Mouse (Mus musculus) heart, adult 18-20 months (tissue): ENCODE results near the gene Mapk8. TPM values are rescaled to one million over a fixed set of nuclear protein-coding genes. Genes with fewer than 3 reads are reported as not detected.

Source experiments
- DNase-seq, 2 experiments: peaks; one replicate each; pipeline ENCODE4 v3.0.0; 2021 to 2022; ENCODE audit warnings: mixed read lengths in 1 of 2
- total RNA-seq, 2 experiments: library from RNA; stranded (reverse); gene quantifications; 2 replicates each; pipeline ENCODE4 v1.2.3; 2021

Gene Mapk8
- total RNA-seq, 2 experiments from 2014 or later = 23.3 to 30.8 TPM

DNA sequence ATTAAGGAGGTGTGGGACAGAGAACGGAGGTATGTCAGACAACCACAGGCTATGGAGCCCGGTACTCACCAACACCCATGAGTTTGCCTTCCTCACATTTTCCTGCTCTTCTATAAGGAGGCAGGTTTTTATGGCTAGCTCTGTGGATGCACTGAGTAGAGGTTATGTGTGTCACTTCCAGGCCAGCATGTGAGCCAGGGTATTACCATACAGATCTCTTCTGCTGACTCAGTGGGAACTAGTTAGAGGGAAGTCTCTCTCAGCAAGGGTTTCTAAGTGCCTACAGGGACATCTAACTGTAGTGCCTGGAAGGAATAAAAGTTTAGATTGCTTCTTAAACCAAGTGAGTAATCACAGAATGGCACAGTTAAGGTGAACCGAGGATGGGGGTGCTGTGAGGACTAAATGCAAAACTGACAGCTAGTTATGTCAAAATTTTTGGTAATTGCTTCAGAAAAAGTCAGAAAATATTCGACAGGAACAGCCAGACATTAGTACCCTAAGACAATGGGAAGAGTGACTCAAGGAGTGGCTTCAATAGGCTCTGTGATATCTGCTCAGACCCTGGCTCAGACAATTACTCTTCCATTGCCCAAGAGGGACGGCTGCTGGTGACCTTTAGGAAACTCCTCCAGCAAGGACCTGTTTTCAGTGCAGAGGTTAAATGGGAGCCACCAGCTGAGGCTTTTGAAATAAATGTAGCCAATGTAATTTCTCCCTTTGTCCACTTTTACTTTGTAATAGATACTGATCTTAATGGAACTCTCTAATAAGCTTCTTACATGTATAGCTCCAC lies 48.7 kb downstream of the Mapk8 start:
- no peak for DNase-seq

DNA sequence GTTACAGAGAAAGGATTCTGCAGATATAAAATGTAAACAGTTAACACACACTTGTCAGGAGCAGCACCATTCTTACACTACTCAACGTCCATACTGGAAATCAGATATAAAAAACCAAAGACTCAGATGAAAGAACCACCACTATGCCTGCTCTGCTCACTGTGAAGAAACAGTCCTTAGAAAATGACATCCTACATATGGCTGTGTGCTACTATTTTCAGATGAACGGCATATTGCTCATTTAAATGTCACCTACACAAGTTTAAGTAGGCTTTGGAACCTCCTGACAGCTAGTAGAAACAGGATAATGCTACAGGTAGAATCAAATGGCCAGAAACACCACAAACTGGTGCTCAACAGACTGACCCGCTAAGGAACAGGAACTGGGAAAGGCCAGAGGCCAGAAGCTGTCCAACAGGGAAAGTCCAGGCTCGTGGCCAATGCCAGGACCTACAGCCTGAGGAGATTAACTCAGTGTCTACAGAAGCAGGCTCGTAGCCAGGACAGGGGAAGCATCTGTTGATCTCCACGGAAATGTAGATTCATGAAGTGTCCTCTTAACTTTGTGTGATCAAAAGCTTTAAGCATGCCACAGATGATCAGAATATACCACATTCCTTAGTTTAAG lies 66.0 kb downstream of the Mapk8 start:
- no peak for DNase-seq

DNA sequence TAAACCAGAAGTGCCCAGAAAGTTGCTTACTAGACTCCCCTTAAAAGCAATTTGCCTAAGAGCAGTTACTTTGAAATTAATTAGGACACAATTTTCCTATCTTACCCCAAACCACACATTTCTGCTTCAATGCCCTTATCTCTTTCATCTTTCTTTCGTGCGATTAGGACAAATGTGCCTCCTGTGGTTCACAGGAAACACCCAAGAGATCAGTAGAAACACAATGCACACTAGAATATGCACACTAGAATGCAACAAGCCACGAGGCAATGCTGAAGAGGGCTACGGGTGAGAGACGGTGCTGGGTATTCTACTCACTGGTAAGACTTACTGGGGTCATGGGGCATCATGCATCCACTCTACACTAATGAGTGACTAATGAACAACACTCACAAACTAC lies 68.2 kb downstream of the Mapk8 start:
- no peak for DNase-seq

DNA sequence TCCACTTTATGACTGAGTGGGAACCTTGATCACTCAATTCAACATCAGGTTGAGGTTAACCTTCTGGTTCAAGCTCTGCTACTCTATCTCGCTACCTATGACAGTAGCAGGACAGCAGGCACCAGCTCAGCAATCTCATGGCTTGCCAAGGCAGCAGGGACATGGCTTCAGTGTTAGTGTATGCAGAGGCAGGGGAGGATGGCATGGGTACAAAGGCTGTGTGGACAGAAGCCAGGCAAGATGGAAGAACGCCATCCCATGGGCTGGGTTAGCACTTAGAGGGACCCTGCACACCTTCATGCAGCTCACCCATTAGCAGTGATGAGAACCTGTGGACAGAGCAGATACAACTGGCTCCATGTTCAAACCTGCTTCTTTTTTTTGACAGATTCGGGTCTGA lies 69.7 kb downstream of the Mapk8 start:
- DNase-seq = no peak

DNA sequence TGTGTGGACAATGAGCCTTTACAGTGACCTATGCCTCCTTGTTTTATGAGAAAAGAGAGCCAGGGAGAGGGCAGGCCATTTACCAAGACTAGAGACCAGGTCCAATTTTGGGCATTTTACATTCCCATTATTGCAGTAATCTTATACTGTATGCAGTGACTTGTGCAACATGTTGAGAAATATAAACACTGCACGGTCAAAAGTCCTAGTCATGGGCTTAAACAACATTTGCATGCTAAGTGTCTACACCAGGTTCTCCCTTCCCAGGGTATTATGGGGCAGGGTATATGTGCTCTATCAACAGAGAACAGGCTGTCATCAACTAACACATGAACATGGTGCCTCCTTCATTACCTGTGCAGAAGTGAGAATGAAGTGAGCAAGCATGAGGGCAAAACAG lies 72.9 kb downstream of the Mapk8 start:
- no peak for DNase-seq

DNA sequence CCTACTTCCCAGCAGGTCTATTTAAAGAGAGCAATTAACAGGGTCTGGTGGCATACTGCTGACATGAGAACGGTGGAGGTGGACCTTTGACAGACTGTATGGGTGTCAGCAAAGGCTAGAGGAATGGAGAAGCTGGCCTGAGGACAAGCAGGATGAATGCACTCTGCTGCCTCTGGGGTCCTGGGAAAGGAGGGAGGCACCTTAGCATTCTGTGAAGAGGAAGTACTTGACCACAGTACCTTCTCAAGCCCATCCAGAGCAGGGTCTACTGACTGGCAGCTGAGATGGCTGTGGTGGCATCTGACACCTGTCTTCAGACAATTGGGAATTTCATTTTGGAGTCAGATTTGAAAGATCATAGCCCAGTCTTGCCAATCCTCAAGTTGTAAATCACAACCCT lies 73.7 kb downstream of the Mapk8 start:
- no peak for DNase-seq

DNA sequence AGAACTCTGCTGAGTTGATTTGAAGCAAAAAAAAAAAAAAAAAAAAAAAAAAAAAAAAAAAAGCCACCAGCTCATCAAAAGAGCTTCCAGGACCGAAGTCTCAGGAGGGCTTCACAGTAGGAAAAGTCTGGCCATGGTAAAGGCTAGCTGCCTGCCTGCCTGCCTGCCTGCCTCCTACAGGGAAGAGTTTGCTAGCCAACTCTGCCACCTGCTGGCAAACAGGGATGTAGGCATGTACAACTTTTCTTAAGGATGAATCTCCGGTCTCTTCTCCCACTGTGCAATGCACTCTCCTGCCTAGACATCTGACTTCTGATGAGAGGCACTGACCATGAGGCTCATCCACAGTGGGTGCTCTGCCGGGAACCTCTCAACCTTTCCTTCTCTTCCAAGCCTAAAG lies 75.7 kb downstream of the Mapk8 start:
- DNase-seq = peak; percentile 62 to 68

DNA sequence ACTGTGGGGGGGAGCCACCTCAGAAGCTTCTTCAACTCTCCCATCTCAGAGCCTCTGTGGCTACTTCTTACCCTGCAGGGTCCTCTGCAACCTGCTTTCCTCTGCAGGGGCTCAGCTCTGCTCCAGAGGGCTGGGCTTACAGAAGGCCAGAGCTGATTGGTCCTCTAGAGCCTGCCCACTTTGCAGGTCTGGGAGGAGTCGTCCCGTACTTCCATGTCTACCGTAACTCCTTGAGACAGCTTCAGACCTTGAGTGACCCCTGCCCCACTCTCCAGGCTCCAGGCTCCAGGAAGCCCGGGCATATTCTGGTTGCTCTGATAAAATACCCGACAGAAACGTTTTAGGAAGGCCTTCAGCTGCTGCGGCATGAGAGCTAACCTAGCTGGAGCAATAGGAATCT lies 76.9 kb downstream of the Mapk8 start:
- no peak for DNase-seq

DNA sequence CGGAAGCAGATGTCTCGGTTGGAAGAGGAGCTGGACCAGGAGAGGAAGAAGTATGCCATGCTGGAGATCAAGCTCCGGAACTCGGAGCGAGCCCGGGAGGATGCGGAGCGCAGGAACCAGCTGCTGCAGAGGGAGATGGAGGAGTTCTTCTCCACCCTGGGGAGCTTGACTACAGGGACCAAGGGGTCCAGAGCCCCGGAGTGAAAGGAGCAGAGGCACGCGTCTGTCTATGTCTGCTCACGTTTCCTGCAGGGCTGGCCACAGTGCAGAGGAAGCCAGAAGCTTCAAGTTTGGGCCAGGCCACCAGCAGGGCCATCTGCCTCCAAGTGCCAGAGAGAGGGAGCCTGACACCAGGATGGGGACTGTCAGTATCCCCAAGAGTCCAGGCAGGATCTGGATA lies 77.6 kb downstream of the Mapk8 start:
- DNase-seq = no peak

DNA sequence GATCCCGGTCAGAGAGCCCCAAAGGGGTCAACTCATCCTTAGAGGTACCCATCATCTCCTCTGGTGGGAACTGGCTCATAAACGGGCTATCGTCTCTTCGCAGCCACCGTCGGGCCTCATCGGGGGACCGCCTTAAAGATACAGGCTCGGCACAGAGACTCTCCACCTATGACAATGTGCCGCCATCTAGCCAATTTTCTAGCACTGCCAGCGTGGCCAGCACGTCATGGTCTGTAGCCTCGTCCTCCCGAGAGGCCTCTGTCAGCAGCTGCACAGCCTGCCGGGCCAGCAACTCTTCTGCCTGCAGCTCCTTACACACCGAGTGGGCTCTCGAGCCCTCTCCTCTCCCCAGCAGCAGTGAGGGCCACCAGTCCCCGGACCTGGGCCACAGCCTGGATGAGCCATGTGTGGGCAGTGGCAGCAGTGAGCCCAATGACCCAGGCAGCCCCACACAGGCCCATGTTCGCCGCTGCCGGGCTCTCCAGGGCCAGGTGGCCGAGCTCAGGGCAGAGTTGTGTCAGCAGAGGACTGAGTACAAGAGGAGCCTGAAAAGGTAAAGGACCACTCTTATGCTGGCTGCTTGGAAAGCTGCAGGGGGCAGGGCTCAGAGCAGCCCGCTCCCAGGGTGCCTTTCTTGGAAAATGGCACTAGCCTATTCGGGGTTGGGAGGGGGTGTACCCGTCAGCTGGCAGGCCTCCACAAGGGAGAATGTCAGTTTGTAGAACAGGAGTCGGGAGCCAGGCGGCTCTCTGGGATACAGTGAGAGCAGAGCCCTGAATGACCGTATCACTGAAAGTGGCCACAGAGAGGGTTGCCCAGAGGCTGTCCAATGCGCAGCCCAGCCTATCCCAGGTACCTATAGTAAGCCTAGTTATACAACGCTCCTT lies 79.8 kb downstream of the Mapk8 start:
- DNase-seq = no peak

DNA sequence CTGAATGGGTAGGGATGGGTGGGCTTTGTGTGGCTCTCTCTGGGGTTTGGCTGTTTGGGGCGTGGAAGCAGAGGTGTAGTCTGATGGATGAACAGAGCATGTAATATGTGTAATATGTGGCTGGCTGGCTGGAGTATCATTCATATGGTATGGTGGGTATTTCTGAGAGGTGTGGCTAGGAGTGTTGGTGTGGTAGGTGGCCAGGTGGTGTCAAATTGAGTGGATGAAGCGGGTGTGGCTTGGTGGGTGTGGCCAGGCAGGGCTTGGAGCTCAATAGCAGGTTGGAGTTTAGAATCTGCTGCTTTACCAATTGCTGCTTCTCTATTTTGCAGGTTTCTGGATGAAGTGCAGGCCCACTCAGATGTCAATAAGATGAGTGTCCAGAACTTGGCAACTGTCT lies 82.9 kb downstream of the Mapk8 start:
- DNase-seq = no peak

DNA sequence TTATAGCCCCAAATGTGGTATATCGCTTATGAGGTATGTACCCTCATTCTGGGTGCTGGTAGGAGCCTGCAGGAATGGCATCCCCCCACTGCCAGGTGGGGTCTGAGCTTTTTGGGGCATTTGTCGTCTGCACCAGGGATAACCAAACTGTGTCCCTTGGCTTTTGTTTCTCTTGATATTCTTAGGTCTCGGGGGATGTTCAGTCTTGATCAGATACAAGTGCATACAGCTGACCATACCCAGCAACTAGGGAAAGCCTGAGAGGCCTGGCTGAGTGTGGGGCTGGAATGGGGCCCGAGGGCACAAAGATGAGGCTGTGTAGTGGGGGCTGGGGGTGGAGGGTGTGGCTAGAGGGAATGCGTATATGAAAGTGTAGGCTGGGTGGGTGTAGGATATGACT lies 83.3 kb downstream of the Mapk8 start:
- no peak for DNase-seq

DNA sequence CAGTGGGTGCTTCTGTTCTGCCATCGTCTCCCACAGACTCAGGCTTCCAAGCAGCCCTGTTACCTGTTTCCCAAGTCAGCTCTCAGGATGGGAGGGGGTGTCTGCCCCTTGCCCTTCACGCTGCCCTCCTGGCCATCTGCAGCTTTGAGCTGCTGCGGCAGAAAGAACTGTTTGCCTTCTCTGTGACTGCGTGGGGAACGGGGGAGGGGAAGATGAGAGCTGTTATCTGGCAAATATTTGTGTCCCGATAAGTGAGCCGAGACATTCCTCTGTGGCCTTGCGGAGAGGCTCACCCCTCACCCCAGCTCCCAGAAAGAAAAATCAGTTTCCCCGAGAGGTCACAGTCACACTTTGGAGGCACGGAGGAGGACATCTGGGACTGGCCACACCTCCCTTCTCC lies 84.2 kb downstream of the Mapk8 start:
- no peak for DNase-seq

DNA sequence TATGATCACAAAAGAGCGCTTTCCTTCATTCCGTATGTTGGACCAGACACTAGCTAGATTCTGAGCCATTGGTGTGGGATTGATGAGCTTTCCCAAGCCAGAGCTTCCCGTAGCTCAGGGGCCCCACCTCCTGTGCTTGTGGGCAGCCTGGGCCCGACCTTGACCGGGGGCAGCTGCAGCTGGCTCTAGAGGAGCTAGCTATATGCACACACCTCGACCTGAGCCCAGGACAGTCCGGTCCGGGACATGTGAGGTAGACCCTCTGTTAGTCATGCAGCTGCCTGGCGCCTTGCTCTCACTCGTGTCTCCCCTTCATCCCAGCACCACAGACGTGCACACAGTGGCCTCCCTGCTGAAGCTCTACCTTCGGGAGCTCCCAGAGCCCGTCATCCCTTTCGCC lies 84.8 kb downstream of the Mapk8 start:
- DNase-seq = no peak

DNA sequence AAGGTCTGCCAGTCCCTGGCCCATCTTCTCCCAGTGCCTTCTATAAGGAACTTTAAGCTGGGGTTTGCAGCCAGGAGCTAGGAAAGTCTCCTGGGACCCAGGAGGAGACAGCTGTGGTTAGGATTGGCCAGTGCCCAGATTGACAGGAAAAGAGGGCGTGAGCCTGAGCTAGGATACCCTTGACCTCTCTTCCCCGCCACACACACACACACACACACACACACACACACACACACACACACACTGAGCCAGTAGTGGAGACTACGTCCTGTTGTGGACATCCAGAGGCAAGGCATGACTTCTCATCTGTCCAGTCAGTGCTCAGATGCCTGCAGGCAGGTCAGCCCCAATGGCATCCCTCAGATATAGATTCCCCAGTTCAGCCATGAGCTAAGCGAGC lies 85.4 kb downstream of the Mapk8 start:
- DNase-seq = no peak

DNA sequence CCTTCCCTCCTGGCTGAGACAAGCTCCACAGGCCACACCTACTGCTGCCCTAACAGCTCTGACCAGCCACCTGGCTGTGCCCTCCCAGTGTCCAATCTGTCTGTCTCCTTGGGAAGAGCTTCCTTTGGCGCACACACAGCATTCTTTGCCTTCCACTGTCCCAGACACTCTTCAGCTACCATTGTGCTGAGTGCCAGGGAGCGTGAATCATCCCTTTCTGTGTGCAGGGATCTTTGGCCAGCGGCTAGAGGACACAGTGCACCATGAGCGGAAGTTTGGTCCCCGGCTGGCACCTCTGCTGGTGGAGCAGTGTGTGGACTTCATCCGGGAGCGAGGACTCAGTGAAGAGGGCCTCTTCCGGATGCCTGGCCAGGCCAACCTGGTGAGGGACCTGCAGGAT lies 88.1 kb downstream of the Mapk8 start:
- no peak for DNase-seq

DNA sequence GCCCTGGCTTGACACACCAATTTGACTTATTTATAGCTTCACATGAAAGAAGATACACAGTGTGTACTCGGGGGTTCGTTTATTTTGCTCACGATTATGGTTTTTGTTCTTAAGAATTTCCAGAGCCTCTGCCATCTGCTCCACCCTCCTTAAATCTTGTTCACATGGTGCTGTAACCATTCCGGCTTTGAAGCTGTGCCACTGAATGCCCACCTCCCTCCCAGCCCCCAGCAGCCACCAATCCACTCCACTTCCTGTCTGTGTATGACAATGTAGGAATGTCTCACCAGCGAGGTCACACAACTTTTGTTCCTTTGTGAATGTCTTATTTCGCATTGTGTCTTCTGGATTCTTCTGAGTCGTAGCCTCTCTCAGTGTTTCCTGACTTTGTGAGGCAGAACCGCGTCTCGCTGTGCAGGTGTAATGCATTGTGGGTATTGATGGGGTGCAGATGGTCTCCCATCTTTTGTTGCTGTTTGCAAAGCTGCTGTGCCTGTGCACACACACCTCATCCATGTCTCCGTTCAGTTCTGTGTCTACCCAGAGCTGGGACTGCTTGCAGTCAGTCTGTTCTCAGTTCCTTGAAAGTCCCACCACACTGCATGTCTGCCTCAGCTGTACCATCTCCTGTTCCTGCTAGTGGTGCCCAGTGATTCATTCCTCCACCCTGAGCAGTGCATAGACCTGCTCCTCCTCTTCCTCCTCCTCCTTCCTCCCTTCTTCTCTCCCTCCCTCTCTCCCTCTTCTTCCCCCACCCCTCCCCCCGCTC lies 89.2 kb downstream of the Mapk8 start:
- DNase-seq = no peak

DNA sequence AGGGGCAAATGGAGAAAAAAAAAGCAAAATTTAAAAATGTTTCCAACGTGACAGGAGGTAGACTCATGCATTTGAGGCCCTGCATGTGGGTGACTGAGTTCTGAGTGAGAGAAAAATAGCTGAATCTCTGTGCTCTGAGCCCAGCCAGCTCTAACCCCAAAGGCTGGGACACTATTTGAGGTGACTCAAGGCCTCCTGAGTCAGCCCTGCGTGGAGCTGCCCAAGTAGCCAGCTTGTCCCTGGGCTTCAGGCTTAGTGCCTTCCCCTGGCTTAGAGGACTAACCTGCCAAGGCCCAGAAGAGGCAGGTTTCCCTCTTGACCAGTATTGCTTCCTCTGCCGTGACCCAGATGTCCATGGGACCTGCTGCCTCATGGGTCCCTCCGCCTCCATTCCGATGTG lies 91.7 kb downstream of the Mapk8 start:
- DNase-seq = no peak

DNA sequence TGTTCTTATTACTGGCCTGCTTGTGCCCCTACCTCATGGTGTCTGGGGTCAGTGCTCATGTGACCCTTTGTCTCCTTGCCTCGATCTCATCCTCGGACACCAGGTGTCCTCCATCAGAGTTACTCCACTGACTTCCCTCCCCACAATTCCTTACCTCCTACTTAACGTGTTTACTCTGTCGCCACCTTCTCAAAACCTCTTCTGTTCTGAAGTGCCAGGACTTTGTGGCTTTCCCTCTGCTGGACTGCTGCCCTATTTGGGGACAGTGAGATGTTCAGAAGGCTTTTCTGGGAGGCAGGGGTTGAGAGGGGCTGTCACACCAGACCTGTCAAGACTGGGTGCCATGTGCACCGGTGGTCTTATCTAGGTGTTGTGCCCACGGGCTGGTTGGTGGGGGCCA lies 94.1 kb downstream of the Mapk8 start:
- no peak for DNase-seq

DNA sequence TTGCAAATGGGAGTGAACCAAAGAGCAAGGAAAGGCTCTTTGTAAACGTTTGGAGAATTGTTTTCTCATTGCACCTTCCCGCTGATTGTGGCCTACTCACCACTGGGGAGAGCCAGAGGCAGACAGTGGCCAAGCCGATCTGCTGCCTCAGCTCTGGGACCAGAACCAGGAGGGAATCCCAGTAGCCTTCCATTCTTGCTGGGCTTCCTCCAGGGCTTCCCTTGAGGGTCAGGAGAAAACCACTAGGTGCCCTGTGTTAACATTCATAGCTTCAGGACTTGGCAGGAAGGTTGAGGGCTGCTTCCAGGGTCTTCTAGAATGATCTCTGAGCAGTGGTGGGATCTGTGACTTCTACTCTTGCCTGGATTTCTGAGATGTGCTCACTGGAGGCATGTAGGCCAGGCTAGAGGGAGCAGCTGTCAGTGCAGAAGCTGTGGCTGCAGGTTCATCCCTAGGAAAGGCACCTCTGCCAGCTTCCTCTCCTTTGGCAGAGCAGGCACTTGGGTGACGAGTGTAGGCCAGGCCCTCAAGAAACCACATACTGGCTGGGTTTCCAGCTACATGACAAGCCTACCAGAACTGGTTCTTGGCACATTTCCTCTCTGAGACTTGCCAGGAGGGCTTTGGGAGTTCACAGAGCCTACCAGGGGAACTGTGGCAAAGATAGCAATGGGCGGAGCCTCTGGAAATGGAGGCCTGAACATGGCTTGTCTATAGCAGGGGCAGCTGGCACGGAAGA lies 94.8 kb downstream of the Mapk8 start:
- DNase-seq = peak; percentile 52 to 65

DNA sequence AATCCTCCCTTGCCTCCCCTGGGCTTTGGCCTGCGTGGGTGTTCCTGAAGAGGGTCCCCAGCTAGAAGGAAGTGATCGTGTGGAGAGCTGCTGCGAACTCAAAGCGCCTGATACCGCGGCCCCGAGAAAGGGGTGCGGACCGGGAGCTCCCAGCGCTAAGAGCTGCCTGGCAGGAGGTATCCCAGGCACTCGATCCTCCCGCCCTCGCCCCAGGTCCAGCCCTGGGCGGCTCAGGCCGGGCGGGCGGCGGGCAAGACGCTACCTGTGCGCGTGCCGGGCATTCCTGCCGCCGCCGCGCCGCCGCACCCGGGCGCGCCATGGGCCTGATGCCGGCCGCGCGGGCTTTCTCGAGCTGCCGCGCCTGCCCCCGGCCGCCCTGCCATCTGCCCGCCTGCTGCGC lies 95.9 kb downstream of the Mapk8 start:
- DNase-seq = no peak

DNA sequence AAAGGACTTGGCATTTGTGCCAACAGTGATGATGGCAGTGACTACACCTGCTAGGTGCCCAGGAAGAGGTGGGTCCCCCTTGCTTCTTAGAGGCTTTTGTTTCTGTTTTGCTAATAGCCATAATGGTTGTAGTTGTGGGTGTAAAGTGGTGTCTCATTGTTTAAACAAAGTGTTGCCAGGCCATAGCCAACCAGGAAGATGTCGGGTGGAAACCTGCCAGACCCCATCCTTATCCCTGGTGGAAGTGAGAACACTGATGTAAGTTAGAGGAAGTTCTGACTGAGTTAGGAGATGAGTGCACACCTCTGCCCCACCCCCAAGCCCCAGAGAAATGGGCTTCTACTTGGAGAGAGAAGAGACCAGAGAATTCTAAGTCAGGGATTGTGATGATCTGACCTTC lies 98.8 kb downstream of the Mapk8 start:
- DNase-seq = no peak
